Mouse (Mus musculus) embryonic fibroblast, embryonic 13.5 days (primary cell): Measurements from ENCODE around the gene 1190002N15Rik. TPM values are rescaled to one million over a fixed set of nuclear protein-coding genes. Genes with fewer than 3 reads are reported as not detected.
A peak's percentile ranks its signal among the peaks of the same experiment; 100 is the strongest.

Experiments
- H3K27ac ChIP-seq: 2 replicates; pipeline ENCODE4 v1.5.1; 2012; ENCODE audit warnings: low read length, control low read depth, inconsistent platforms; ENCODE audit not compliant: insufficient read depth
- H3K4me1 ChIP-seq: 2 replicates; pipeline ENCODE4 v1.6.1; 2011; ENCODE audit warnings: low read length; ENCODE audit not compliant: control insufficient read depth, insufficient read depth
- H3K4me3 ChIP-seq: 2 replicates; pipeline ENCODE4 v1.5.1; 2011; ENCODE audit warnings: mild to moderate bottlenecking, control low read depth, low read length; ENCODE audit not compliant: insufficient read depth
- CTCF ChIP-seq: IDR thresholded peaks from 2 replicates; pipeline ENCODE4 v1.5.1; 2011; ENCODE audit warnings: mild to moderate bottlenecking, control low read depth, low read length, moderate library complexity, borderline replicate concordance; ENCODE audit not compliant: insufficient read depth
- POLR2A ChIP-seq: IDR thresholded peaks from 2 replicates; pipeline ENCODE4 v1.6.1; 2011; ENCODE audit warnings: low read depth, mild to moderate bottlenecking, control low read depth, low read length, moderate library complexity
- polyA plus RNA-seq: library from polyadenylated mRNA; stranded (reverse); fragments of >200 nt; gene quantifications from 2 replicates; pipeline ENCODE4 v1.2.4, GENCODE M21; 2011; ENCODE audit warnings: low read depth; ENCODE audit not compliant: missing spikeins, insufficient read length

1190002N15Rik gene
- polyA plus RNA-seq, 1 experiment = 38.2 TPM

DNA sequence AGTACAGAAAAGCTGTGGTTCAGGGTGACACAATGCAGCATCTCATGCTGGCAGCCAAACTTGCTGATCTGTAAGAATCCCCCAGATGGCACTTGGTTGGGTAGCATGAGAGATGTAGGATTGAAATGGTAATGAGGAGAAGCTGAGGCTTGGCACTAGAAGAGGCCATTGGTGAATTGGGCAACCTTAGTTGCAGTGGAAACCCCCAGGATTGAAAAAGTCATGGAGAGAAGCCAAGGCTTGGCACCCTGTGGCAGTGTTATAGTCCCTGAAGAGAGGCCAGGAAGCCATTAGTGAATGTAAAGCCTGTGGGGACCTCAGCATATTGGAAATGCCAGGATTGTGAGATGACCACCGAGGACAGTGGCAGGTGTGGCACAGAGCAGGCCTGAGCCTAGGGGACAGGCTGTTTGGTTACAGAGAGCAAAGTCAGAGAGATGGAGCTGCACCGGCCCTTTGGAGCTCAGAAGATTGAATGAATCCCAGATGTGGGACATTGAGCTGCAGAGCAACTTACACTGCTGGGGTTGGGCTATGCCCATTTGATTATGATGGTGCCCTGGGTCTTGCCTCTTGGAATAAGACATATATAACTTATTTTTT is 12.7 kb upstream of the 1190002N15Rik start:
- Histone ChIP-seq H3K4me1 (no peaks in the 10 kb centered on the region), H3K27ac (no peak overlapping the region), H3K4me3 (no peak overlapping the region)
- no peak for TF ChIP-seq POLR2A
- TF ChIP-seq CTCF = no peak

GRCm38 (mm10) chr9:94543881-94544280 is 6.0 kb upstream of the 1190002N15Rik start:
- H3K4me1 ChIP-seq = no peaks in the 10 kb centered on the region; the same call in 1 of the 2 replicates
- TF ChIP-seq CTCF = no peak
- TF ChIP-seq POLR2A = no peak
- no peak overlapping the region for H3K27ac ChIP-seq
- H3K4me3 ChIP-seq = no peak overlapping the region

DNA sequence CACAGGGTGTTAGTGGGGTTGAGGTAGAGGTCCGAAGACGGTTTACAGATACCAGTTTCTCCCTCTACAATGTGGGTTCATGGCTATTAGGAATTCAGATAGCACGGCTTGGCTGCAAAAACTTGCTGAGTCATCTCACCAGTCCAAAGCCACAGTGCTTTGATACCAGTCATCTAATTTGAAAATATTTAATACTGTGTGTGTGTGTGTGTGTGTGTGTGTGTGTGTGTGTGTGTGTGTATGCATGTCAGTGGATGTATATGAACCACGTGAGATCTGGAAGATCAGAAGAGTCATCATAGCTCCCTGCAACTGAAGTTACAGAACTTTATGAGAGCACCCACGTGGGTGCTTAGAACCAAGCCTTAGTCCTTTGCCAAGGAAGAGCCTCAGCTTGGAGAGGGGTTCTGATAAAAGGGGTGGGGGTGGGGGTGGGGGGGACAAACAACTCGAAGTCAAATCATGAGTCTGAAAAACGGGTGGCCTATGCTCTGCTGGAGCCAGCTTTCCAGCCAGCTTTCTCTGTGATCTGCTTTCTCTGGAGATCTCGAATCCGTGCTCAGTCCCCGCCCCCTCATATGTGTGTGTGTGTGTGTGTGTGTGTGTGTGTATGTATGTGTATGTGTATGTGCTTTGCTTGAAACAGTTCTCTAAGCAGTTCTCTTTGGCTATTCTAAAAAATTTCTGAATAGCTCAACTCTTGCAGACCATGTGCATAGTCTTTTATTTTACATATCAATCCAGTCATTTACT is 2.6 kb upstream of the 1190002N15Rik start:
- no peak for TF ChIP-seq CTCF
- TF ChIP-seq POLR2A = no peak
- H3K27ac ChIP-seq = no peak overlapping the region
- no peak overlapping the region for H3K4me3 ChIP-seq
- H3K4me1 ChIP-seq = no peaks in the 10 kb centered on the region; the same call in 1 of the 2 replicates

GRCm38 (mm10) chr9:94539346-94539865 is 1.5 kb upstream of the 1190002N15Rik start:
- H3K4me3 ChIP-seq = peak overlapping the region; percentile 56
- H3K27ac ChIP-seq = no peak overlapping the region
- no peak for TF ChIP-seq POLR2A
- no peak for TF ChIP-seq CTCF

GRCm38 (mm10) chr9:94538823-94539143 is 902 bp upstream of the 1190002N15Rik start:
- TF ChIP-seq CTCF = no peak
- Histone ChIP-seq H3K4me3 (peak overlapping the region; percentile 56), H3K27ac (peak overlapping the region; percentile 56), H3K4me1 (peaks cover 2% of the 10 kb centered on the region; the same call in 1 of the 2 replicates)

More at GRCm38 (mm10) chr9:94539346-94539865, 1.5 kb upstream of the 1190002N15Rik start:
- peaks cover 1% of the 10 kb centered on the region; the same call in 1 of the 2 replicates for H3K4me1 ChIP-seq

DNA sequence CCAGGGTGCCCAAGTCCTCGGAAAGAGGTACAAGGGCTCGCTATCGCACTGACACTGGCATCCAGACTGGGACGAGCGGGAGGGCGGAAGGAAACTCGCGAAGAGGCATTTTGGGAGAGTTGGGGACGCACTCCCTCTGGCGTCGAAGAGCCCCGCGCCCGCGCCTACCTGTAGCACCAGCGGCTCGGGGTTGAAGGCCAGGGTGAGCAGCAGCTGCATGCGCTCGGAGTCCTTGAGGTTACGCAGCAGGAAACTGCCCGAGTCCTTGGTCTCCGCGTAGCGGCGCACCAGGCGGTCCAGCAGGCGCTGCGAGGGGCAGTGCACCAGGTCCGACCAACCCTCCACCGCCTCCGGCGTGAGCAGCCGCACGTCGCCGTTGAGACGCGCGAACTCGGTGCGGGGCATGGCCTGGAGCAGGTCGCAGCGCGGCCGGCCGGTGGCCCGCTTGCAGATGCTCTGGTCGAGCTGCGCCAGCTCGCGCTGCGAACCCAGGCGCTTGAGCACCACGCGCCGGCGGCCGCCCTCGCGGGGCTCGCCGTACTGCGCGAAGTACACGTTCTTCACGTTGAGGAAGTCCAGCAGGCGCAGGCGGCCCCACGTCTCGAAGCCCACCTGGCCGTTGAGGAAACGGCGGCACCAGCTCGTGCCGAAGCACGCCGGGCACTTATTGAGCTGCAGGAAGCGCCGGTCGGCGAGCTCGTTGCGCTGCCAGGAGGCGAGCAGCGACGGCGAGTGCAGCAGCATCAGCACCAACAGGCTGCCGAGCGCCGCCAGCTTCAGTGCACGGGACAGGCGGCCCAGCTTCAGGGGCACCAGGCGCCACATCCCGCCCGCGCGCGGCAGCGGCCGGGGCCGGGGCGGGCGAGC is 597 bp downstream of the 1190002N15Rik start:
- Histone ChIP-seq H3K27ac (peak overlapping the region; percentile 64), H3K4me1 (peaks cover 2% of the 10 kb centered on the region; the same call in 1 of the 2 replicates), H3K4me3 (peak overlapping the region; percentile 75)
- TF ChIP-seq POLR2A = no peak
- TF ChIP-seq CTCF = no peak

DNA sequence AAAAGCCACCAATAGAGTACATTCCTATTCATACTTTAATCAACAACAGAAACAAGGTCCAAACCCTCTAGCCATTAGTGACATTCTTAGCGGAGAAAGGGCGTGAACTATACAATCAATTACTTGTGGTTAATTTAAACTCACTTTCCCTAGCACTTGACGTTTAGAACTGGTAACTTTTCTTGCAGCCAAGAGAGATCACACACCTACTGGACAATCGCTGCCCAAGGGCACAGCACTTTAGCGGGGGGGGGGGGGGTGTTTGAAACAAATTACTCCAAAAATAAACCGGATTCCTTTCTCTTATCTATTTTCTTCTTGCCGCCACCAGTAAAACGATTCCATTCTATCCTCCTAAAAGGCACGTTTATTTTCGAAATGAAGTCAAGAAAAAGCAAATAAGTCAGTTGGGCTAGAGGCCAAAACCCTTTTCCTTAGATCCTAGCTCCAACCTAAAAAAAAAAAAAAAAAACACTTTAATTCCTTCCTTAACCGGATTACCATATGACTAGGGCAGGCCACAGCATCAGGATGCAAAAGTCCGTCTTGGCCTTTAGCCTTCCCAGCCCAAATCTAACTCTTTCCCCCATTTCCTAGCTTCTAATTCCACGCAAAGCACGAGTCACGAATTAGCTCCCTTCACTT is 1.5 kb downstream of the 1190002N15Rik start:
- Histone ChIP-seq H3K27ac (peak overlapping the region; percentile 64; the same call in 1 of the 2 replicates), H3K4me3 (peak overlapping the region; percentile 75), H3K4me1 (peaks cover 2% of the 10 kb centered on the region; the same call in 1 of the 2 replicates)
- TF ChIP-seq CTCF (no peak), POLR2A (no peak)

GRCm38 (mm10) chr9:94534795-94535194 is 3.1 kb downstream of the 1190002N15Rik start:
- H3K4me1 ChIP-seq = peaks cover 2% of the 10 kb centered on the region; the same call in 1 of the 2 replicates
- no peak overlapping the region for H3K4me3 ChIP-seq
- H3K27ac ChIP-seq = no peak overlapping the region
- TF ChIP-seq POLR2A = no peak
- TF ChIP-seq CTCF = no peak

DNA sequence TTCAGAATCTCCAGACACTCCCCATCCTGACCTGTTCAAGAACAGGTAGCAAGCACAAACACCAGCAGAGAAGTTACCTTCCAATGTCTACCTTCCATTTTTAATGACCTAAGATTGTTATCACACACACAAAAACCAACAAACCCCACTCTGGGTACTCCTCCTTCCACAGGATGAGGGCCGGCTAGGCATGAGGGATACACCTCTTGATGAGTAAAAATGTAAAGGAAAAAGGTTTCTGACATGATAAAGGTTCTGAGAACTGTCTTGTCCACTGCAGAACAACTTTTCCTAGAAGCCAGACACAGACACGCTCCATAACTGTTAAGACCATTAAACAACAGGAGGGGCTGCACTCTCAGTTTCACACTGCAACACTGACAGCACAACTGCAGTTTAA is 3.7 kb downstream of the 1190002N15Rik start:
- TF ChIP-seq POLR2A (no peak), CTCF (no peak)
- H3K4me3 ChIP-seq = no peak overlapping the region
- H3K27ac ChIP-seq = no peak overlapping the region
- H3K4me1 ChIP-seq = peaks cover 2% of the 10 kb centered on the region; the same call in 1 of the 2 replicates
